Mouse (Mus musculus): ENCODE data around the gene Odf3. TPM values are rescaled to one million over a fixed set of nuclear protein-coding genes. Genes with fewer than 3 reads are reported as not detected.

Gene Odf3
- not detected for total RNA-seq (2021)
- long read RNA-seq, experiment 1, result 0 reads
- long read RNA-seq, experiment 2, result 0 reads

DNA sequence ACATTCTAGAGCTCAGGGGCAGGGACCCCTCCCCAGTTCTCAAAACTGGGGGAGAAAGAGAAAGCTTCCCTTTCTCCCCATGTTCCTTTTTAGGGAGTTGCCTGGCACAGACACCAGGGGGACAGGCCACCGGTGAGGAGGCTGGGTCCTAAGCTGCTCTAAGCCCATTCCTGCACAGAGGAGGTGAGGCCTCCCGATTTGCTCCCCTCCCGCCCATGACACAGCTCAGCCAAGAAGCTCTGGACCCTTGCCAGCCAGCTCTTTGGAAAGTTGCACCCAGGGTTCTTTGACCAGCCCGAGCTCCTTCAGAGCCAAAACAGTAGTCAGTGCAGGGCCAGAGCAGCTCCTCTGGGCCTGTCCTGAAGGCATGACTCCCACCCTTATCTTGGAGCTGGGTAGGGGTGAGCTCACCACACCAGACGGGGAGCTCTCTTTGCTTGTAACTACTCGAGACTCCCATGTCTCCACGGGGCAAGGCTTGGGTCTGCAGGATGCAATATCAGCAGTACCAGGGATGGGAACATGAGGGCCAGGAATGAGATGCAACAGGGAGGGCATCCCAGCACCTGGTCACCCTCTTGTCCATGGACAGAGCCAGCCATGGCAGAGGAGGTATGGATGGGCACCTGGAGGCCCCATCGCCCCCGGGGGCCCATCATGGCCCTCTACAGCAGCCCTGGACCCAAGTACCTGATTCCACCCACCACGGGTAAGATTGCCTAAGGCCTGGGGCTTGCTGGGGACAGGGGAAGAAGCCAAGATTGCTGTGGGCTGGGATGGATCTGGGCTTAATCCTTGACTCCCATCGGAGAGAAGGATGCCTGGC is at the start of gene Odf3:
Odf3 (plus strand) TSS at position 51 of the 826 bp plus-strand sequence.
- DNase-seq, result peak in 1 of 2 experiments; percentile 31

DNA sequence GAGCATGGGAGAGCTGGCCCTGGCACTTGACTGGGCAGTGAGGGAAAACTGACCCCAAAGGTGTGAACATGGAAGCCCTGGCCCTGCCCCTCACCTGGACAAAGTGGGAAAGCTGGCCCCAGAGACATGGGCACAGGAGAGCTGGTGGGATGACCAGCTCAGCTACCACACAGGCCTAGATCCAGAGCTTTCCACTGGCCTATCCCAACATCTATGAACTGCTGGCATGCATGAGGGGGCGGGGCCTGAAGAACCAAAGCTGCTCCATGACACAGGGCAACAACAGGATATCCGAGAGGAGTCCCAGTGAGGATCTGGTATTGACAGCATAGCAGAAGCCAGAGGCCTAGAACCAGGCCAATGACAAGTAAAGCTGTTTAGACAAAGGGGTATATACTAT is 49.4 kb upstream of the Odf3 start:
- DNase-seq, result no peak

DNA sequence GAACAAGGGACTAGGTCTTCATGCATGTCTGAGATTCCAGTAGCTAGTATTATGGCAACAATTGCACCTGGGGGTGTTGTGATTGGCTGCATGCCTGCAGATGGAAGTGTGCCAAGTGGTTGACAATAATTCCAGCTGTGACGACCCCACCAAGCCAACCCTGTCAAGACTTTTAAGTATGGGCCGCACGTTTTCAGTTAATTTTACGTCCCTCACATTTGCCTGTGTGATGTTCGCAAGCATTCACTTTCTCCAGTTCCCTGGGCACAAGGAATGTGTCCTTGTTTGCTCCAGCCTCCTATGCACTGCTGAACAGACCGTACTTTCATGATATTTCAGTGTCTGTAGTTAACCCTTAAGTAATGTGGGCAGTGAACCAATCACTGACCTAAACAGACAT is 45.0 kb upstream of the Odf3 start:
- DNase-seq, result no peak

DNA sequence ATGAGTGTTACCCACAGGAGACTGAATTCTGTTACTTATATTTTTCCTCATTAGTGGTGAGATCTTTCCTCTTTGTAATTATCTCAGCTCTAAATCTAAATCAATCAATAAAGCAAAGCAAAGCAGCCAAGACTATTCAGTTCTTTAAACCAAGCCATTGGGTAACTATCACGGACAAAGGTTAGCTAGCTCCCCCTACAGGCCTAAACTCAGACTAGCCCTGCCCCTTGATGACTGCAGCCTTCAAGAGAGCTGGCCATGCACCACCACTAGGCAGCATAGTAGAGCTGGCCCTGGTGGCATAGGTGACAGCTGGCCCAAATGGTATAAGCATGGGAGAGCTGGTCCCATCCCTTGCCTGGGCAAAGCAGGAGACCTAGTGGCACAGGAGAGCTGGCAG is 41.9 kb upstream of the Odf3 start:
- peak; percentile 24 to 30 for DNase-seq

DNA sequence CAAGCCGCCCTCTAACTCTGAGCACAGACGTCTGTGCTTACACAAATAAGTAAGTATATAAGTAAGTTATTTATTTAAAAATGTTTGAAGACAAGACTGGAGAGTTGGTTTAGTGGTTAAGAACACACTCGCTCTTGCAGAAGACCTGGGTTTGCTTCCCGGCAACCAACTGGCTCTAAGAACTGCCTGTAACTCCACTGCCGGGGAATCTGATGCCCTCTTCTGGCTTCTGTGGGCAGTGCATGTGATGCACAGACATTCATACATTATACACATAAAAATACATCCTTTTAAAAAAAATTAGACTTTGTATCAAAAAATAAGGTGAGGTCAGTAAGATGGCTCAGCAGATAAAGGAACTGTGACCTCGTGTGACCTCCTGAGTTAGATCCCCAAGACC is 37.1 kb upstream of the Odf3 start:
- no peak for DNase-seq

DNA sequence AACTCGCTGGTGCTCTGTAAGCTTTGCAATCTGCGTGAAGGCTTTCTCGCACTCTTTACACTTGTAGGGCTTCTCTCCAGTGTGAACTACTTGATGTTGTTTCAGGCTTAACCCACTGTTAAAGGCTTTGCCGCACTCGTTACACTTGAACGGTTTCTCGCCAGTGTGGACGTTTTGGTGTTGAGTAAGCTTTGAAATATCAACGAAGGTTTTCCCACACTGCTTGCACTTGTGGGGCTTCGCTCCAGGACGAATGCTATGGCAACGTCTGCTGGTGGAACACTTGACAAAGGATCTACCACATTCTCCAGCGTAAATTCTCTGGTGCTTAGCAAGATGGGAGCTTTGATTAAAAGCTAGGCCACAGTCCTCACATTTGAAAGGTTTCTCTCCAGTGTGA is 35.9 kb upstream of the Odf3 start:
- no peak for DNase-seq

DNA sequence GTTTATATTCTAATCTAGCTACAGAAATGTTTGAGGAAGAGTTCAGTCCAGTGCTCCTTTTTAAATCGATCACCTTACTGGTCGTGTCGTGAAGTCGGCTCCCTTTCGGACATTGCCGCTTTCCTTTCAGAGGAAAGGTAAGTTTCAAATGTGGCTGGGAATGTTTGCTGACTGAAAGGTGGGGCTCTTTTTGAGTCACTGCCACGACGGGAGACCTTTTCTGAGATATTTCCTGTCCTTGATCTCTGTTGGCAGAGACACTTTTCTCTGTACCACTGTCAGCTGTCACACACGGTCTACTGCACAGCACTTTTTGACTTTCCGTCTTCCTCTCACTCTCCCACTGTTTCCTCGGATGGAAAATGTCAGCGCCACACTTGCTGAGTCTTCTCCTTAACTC is 34.8 kb upstream of the Odf3 start:
- DNase-seq, result no peak

DNA sequence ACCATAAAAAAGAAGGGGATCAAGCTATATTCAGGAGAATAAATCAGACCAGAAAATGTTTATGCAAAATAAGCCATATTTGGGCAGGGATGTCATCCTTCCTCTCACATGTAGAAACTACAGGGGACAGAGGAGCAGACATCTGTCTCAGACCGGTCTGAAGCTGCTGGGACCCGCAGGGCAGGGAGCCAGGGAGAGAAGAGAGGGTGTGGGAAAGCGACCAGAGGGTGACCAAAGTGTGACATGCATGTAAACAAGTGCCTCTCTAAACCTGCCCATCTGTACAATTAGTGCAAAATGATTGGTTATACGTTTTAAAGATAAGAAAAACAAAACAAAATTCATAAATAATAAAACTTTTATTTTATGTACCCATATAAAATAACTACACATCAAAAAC is 27.4 kb upstream of the Odf3 start:
- DNase-seq, result no peak

DNA sequence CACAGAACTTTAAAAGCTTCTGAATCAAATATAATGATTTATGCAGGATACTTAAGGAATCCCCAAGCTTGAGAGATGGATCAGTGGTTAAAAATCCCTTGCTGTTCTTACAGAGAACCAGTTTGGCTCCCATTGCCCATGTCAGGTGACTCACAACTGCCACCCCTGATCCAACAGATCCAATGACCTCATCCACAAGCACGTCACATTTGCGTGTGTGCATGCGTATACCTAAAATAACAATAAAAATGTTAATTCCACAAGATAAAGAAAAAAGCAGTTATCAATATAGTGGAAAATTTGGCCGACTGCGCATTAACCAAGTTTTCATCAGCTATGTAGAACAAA is 26.3 kb upstream of the Odf3 start:
- DNase-seq, result no peak

DNA sequence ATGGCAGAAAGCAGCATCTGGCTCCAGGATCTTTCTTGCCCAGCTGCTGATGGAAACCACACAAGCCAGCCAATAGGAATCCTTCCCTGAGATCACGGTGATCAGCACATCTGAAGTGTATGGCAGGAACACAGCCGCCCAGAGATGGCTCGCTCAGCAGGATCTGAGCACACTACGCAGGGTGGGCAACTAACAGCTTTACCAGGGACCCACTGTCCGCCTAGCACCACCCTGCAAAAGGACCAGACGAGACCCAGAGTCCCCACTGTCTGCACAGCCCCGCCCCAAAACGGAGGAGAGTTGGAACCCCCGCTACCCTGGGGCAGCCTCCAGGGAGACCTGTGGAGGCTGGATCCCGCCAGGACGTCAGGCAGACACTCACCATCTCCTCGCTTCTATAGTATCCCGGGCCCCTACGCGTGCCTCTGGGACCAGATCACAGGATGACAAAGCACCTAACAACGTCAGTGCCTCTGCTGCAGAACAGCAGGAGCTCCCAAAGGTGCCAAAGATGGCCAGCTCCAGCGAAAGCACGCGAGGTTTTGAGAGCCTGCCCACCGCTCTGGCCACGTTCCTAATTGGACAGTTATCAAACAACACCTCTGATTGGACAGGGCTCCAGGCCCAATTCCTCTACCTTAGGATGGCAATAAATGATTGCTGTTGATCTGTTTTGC is 25.8 kb upstream of the Odf3 start, which contains the start of gene Zfp941:
Zfp941 (minus strand) TSS at position 526 of the 677 bp plus-strand sequence.
- DNase-seq, result peak; percentile 12 to 24

DNA sequence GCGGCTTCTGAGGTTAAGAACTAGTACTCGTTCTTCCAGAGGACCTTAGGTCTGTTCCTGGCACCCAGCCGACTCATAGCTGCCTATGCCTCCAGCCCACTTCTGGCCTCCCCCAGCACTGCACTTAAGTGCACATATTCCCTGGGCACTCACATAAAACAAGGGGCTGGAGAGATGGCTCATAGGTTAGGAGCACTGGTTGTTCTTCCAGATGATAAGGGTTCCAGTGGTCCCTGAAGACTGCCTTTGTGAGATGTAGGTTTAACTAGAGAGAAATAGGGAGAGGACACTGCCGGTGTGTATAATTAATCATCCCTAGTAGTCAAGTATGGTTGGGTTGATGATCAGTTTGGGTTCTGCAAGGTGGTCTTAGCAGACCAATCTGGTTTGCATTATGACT is 24.9 kb upstream of the Odf3 start:
- no peak for DNase-seq

DNA sequence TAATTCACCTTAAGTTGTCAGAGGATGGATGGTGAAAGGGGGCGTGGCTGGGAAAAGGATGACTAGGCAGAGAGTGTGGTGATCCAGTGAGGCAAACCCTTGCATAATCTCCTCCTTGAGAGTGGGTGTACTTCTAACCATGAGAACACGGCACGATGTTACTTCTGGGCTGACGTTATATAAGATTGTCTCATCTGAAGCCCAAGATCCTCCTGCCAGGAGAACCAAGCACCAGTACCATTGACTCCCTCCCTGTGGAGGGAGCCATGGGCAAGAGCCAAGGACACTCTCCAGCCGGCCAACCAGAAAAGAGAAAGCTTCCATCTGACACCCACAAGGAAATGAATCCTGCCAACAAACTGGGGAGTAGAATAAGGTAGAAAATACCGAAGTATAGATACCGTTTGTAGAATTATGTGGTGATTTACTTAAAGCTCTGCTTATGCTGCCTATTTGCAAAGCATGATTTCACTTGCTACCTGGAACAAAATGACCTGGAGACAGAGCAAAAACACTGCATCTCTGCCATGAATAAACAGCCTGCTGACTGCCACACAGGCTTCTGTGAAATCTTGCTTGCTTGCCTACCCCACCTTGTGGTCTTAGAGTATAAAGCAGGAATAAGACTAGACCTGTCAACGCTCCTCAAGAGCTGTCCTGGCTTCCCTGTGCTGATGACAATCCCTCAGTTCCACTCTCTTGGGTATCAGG is 19.3 kb upstream of the Odf3 start:
- DNase-seq, result peak in 1 of 2 experiments; percentile 29

DNA sequence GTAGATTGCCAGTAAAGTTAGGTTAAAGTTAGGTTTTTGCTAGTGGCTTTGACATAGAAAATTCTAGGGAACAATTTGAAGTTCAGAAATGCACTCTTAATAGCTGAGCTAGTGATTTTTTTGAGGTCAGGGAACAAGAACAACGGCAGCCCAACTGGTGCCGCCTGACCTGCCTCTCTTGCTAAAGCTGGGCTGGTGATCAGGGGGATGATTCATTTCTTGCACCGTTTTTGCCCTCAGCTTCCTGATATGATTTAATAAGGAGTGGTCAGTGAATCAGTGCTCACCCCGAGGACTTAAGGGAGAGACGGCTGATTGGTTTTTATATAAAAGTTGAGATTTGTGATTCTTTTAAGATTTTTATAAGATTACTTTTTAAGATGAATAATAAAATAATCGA is 16.2 kb upstream of the Odf3 start:
- DNase-seq, result no peak

DNA sequence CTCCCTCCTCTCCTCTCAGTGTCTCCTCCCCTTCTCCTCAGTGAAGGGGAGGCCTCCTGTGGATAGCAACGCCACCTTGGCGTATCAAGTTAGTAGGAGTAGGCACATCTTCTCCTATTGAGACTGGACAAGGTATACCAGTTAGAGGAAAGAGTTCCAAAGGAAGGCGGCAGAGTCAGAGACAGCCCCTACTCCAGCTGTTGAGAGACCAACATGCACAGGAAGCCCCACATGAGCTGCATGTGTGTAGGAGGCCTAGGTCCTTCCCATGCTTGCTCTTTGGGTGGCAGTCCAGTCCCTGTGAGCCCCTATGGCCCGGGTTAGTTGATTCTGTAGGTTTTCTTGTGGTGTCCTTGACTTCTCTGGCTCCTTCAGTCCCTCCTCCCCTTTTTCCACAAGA is 14.3 kb upstream of the Odf3 start:
- no peak for DNase-seq

DNA sequence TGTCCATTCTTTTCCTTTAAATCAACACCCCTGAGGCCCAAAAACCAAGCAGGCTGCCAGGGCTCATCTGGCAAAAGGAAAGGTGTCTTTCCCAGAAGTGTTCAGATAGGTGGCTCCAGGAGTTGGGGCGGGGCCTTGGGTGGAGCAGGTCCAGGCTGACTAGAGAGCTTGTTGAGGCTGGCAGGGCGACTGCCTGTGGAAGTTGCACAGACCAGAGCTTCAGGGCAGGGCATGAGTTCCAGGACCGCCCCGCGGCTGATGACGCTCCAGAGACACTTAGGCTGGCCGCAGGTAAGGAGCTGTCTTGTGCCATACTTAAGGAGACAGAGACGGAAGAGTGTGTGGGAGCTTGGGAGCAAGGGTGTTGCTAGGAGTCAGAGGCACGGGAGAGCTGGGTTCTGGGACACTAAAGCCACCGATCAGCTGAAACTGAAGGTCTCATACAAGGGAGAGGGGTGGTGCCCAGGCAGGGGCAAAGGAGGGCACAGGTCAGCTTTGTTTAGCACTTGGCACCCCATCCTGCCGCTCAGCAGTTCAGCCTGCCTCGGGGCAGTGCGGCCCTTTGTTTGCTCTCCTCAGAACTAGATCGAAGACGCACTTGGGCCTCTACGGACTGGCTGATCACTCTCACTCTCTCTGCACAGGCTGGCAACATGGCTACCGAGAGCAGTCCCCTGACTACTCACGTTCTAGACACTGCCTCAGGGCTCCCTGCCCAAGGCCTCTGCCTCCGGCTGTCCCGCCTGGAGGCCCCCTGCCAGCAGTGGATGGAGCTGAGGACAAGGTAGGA is 12.4 kb upstream of the Odf3 start, which contains the start of gene Urah:
Urah (plus strand) TSS at position 51 of the 790 bp plus-strand sequence.
- DNase-seq, result no peak

DNA sequence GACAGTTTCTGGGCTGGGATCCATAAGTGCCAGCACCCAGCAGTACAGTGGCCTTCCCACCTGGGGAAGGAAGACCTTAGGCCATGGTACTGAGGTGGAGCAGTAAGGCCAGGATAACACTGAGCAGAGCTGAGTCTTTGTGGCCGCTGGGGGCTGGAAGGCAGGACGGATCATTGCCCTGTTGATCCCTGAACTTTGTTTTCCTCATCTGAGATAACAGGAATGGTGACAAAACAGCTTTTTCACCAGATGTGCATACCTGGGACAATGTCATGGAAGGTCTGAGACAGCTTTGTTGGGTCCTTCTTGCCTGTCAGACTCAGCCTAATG is 11.9 kb upstream of the Odf3 start:
- DNase-seq, result no peak

DNA sequence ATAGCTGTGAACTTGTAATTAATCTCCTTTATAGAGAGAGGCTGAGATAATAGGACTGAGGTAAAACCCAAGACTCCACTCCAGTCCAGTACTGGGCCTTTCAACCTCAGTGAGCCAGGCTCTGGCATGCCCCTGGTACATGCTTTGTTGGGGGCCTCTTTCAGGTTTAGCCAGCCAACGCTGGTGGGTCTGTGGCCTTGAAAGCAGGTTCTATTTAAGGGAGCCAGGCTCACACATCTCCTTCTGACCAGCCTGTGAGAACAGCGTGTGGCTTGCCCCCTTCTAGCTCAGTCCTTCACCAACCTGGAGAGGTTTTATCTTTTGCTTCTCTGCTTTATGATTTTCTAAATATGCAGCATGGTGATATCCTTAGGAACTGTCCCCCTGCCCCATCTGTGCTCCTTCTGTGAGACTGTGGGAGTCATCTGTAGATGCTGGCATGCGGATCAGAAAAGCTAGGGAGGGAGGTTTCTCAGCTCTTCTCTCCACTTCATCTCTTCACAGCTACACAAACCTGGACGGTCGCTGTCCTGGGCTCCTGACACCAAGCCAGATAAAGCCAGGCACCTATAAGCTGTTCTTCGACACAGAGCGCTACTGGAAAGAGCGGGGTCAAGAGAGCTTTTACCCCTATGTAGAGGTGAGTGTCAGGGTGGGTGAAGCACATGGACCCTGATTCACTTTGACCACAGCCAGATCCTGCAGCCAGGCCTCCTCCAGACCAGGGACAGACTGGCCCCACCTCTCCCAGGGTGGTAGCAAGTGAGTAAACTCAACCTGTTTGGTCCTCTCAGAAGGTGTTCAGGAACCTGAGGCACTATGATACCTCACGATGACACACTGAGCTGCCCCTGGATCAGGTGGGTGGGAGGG is 11.1 kb upstream of the Odf3 start:
- no peak for DNase-seq

DNA sequence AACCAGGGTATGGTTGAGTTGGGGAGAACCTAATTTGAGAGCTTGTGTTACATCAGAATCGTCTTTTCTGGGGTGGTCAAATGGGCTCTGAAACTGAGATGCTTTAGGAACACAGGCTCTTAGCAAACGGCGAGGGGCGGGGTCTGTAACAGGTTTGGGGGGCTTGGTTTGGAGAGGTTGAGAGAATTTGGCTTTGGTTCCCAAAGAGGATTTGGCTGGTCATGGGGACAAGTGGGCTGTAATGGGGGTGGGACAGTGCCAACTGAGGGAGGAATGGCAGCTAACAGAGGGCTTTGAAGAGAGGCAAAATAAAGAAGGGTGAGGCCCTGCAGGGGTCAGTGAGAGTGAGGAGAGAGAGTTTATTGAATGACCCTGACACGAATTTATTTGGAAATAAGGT is 8.0 kb upstream of the Odf3 start:
- DNase-seq, result no peak

DNA sequence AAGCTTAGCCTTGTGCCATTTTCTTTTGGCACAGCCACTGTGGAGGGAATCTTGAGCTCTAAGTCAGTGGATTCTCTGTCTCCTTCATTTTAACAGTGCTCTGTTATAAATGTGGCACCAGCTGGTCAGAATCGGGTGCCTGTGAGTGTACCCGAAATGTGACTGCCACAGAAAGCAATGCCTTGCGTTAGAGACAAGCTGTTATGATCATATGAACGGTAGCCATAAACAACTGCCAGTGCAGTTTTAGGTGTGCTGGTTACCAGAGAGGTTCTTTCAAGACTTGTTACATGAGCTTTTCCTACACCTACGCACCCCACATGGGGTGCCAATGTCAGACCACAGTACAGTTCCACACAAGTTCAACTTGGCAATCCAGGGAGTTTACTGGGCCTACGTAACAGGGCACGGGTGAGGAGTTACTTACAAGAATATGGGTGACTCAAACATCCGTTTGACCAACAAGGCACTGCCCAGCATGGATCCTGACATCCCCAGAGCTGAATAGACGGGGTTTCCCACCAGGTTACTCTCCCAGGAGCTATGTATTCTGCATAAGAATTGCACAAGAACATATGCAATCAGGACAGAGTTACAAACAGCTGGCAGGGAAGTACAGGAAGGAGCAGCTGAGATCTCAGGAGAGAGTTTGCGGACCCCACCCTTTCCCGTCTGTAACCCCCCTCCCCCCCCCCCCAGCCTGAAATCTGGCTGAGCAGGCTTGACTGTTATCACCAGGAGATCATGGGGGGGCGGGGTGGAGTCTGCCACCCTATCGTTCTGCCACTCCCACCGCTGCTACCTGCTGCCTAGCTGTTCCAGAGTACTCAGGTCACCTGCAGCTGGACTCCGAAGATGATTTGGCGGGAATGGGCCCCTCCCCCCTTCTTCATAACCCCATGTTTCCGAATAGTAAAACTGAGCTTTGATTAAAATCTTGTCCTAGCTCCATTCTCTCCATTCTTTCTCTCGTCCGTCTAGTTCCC is 6.6 kb upstream of the Odf3 start:
- DNase-seq, result no peak

DNA sequence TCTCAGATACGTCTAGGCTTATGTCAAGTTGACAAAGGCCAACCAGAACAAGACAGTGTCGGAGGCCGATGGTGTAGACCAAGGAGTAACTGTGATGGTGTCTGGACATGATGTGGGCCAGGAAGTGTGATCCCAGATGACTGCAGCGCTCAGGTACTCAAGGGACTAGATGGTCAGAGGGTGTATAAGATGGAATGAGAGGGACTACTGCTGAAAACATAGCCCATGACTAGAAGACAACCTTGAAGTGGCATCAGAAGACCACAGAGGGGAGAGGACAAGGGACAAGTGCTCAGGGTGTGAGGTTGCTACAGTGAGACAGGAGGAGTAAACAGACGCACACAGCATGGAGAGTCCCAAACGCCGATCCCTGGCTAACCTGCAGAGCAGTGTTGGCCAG is 3.8 kb upstream of the Odf3 start:
- DNase-seq, result no peak
